Mouse (Mus musculus) layer of hippocampus, postnatal 36 days (tissue): ENCODE measurements at regions not wholly inside any gene's neighbourhood (a gene's known extent, or its start where the extent isn't known, plus 50 kb on each side); places are given as distances from the start of the nearest gene placed in this dataset.
A peak's percentile ranks its signal among the peaks of the same experiment; 100 is the strongest.

Experiments
- DNase-seq, 2 experiments: peaks; one replicate each; pipeline ENCODE4 v3.0.0; 2022

DNA sequence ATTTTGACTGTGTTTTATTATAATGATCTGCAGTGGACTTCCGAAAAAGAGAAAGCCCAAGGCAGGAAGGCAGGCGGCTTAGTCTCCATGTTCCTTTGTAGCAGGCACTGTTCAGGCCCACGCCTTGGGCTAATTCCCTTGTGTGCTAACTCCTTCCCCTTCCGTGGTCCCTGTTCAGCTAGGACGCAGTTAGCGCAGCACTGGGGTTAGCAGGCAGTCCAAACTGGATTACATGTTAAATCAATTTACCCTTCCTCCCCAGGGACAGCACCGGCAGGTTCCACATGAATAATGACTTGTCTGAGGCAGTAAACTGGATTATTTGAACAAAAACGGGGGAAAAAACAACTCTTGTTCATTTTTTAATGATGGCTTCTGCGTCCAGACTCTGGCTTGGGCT, 453.4 kb upstream of the Tbx3 start:
- DNase-seq: no peak

- DNase-seq: no peak
These were observed 441.8 kb upstream of the Tbx3 start for GRCm38 (mm10) chr5:119228691-119229090.

GRCm38 (mm10) chr5:119232941-119233340, 437.5 kb upstream of the Tbx3 start:
- DNase-seq: no peak

DNA sequence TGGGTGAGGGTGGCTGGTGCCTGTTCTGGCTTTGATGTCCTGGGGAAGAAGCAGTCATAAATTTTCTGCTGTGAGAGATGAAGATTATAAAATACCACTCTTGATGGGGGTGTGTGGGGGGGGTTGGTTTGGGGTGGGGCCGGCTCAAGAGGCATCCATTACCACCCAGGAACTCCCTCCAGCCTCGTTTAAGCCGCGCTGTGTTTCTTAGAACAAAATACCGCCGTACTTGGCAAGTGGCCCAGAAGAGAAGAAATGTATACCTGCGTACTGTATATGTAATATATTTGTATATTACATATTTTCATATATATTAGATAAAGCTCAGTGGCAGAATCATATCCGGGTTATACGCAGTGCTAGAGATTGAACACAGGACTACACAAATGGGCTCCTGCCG, 434.6 kb upstream of the Tbx3 start:
- DNase-seq: no peak

GRCm38 (mm10) chr5:119246824-119247223, 423.6 kb upstream of the Tbx3 start:
- peak; percentile 36 to 42 for DNase-seq

DNA sequence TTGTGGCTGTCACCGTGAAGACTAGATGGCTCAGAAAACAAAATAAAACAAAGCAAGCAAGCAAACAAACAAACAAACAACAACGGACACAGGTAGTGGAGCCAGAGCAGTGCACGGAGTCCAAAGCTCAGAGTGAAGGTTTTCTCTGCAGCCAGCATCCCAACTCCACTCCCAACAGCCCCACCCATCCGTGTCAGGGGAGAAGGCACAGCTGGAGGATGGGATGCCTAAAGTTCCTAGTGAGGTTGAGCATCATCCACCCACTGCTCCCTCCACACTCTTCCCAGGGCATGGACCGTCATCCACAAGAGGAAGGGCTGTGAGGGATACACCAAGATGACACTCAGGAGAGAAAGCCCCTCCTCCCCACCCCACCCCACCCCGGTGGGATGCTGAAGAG, 421.8 kb upstream of the Tbx3 start:
- no peak for DNase-seq

- DNase-seq: no peak
These were observed 421.2 kb upstream of the Tbx3 start for GRCm38 (mm10) chr5:119249124-119249718.

- DNase-seq: no peak
These were observed 419.0 kb upstream of the Tbx3 start for GRCm38 (mm10) chr5:119251311-119252047.

DNA sequence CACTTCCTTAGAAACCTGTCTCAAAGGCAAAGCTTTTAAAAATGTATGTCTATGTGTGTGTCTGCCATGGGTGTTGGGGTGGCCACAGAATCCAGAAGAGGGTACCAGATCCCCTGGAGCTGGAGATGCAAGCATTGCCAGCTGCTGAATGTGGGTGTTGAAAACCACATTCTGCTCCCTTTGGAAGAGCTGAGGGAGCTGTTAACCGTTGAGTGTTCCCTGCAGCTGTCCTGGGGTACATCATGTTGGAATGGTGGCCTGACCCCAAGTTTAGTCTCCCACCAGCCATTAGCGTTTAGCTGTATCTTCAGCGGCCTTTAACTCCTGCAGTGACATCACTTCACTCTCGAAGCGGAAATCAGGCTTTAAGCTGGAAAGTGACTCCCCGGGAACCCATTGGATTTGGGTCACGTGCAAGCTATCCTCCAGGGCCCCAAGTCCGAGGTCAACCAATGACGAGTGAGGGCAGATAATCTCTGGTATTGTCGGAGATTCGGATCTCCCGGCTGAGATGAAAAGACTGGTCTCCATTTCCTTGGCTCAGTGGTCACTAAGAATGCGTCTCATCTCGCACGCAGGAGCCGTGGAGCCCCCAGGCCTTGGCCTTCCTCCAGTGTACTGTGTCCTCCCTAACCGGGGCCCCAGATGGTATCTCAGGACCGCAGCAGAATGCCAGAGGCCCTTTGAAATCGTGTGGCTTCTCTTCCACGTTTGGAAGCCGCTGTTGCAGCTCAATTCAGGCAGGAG, 412.9 kb upstream of the Tbx3 start:
- no peak for DNase-seq

DNA sequence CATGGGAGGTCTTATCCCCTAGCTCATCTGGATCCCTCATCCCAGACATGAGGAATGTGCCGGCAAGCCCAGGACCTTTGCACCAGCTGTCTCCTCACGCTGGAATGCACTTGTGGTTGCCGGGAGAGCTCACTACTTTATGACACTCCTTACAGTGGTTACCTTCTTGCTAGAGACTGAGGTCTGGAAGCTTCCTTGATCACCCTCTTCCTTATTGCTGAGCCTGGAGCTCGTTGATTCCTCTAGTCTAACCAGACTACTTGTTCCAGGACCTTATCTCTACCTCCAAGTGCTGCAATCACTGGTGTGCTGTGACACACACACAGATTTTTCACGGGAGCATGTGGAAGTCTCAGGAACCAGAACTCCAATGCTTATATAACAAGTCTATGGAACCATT, 411.6 kb upstream of the Tbx3 start:
- DNase-seq: no peak

- DNase-seq: peak; percentile 26 to 30
These were observed 405.1 kb upstream of the Tbx3 start for GRCm38 (mm10) chr5:119265149-119265890.

- DNase-seq: no peak
These were observed 399.1 kb upstream of the Tbx3 start for GRCm38 (mm10) chr5:119271234-119271852.

DNA sequence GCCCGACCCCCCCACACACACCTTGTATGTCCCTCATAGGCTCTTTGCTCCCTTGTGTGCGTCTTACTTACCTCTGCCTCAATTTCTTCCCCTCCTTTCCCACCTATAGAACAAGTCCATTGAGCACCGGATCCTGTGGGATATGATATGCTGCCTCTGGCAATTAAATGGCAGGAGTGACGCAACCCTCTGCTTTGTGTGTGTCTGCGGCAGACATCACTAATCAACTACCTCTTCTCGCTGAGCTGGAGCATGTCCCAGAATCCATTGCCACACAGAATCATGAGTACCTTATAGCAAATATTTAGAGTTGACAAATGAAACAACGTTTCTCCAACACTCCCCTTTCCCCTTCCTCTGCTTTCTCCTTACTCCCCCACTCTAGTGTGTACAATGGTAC, 397.3 kb upstream of the Tbx3 start:
- no peak for DNase-seq

DNA sequence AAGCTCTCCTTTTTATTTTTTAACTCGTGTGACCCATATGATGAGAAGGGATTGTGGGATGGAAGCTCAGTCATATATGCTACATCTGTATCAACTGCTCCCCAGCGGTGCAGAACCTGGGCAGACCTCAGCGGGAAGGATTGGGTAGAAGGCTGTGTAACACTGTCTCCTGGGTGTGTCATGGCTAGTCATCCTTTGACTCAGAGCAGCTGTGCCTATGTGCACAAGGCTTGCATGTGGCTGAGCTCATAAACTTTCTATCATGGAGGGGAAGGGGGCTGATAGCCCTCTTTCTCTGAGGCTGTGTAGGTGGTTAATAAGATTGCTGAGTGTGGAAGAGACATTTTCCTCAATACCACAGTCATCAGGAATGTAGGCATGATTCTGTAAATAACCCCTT, 396.9 kb upstream of the Tbx3 start:
- DNase-seq: no peak

DNA sequence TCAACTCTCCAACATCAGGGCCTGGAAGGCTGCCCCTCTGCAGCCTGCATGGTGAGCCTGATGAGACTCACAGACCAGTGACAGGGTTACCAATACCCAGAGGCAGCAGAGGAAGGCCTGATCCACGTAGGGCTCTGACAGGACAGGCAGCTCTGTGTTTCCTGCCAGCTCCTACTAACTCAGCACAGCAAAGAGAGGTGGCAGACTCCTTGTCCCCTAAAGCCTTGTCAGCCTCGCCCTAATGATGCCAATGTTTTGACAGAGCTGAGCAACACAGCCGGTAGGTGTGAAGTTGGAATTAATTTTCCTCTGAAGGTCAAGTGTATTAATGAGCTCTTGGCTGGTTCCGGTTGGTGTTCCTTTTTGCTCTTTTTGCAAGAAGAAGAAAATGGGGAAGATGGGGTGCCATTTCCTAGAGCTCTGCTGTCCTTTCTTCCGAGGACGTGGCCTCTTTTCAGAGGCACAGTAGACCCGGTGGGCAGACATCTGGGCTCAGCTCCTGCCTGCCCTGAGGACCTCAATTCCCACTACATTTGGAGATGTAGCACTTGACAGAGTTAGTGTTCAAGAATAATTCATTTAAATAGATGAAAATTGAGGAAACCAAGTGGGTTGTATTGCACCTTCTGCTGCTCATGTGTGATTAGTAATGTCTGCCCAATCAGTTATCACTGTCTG, 395.5 kb upstream of the Tbx3 start:
- DNase-seq: no peak

DNA sequence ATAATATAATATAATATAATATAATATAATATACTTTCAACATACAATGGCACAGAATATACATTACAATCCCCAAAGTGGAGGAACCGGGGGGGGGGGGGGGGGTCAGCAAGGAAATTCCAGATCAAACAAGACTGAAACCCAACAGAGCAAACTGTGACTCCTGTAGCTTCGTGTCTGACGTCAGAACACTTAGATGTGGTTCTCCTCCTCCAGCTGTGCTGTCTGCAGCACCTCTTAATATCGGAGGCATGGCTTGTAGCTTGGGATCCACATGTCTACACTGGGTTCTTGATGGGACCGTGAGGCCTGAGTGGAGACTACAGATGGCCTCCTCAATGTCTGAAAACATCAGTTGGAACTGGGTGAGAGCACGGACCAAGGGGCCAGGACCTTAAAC, 390.3 kb upstream of the Tbx3 start:
- DNase-seq: no peak

DNA sequence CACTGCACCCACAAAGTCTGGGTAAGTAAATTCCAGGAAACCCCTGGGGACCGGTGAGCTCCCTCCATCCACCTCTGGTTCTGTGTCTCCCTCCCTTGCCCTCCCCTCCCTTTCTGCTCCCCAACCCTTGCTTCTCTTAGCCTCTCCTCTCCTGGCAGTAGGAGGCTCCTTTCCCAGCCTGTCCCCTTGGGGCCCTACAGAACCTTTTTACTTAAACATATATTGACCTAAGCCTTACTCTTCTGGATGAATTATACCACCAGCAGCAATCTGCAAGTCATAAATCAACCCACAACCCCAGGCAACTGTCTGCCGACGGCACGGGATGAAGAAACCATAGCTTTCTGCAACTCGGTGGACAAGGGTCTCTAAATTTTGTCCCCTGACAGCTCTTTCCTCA, 380.7 kb upstream of the Tbx3 start:
- no peak for DNase-seq

DNA sequence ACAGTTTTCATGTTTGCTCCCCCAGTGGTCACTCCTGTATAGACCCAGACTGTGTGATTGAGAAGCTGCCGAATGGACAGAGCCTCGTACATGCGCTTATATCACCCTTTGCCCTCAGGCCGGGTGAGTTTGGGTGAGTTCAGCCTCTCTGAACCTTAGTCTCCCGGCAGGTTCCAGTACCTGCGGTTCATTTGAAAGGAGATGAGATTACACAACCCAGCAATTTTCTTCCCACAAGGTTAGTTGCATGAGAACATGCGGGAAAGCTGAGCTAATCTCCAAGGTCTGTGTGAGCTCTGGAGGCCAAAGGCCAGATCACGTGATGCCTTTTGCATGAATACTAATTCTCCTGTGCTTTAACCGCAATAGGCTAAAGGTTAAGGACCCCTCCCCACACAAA, 378.1 kb upstream of the Tbx3 start:
- DNase-seq: no peak

DNA sequence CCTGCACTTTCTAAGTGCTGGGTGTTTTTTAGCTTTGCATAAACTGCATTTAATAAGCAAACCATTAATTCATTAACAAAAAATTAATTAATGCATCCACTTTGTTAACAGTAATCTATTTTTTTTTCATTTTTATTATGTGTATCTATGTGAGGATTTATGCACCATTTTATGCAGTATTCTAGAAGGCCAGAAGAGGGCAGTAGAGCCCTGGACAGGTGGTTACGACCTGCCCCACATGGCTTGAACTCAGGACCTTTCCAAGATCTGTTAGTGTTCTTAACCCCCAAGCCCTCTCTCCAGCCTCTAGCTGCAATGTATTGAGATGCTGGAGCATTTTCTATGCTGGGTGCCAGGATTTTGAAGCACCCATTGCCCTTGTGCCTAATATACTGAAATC, 377.6 kb upstream of the Tbx3 start:
- no peak for DNase-seq

DNA sequence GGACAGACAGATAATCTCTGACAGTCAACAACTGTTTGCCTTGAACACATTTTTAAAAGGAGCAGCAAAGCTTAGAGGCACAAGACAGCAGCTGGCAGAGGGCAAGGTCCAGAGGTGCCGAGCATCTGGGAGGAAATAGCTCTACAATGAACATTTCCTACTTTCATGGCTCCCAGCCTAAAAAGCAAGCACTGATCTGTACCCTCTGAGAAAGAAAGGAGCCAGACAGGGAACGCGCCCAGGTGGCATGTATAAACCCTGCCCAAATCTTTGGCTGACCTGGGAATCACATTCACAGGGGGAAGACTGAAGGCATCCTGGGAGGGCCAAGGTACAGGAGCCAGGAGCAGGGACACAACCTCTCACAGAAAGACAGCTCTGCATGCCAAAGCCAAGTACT, 371.2 kb upstream of the Tbx3 start:
- no peak for DNase-seq

- DNase-seq: no peak
These were observed 370.4 kb upstream of the Tbx3 start for GRCm38 (mm10) chr5:119300106-119300505.

GRCm38 (mm10) chr5:119301539-119301938, 368.9 kb upstream of the Tbx3 start:
- no peak for DNase-seq
